Mouse (Mus musculus) ES-E14 (cell line): ENCODE results near the gene Adora3. TPM values are rescaled to one million over a fixed set of nuclear protein-coding genes. Genes with fewer than 3 reads are reported as not detected.

ENCODE experiments used
- DNase-seq: peaks from one replicate; pipeline ENCODE4 v3.0.0-alpha.2; 2013; ENCODE audit warnings: low read depth, low spot score
- H3K27ac ChIP-seq: 2 replicates; pipeline ENCODE4 v1.5.1; 2012; ENCODE audit warnings: low read depth, mild to moderate bottlenecking, low read length, moderate library complexity, mixed read lengths; ENCODE audit not compliant: poor library complexity, insufficient read depth, severe bottlenecking
- H3K36me3 ChIP-seq: 2 replicates; pipeline ENCODE4 v1.6.1; 2012; ENCODE audit warnings: mild to moderate bottlenecking, low read length, moderate library complexity, mixed read lengths; ENCODE audit not compliant: control insufficient read depth, poor library complexity, insufficient read depth, severe bottlenecking
- H3K4me1 ChIP-seq, 2 experiments: fragments of 150-350 bp in 1 of 2; sonication (generic) in 1 of 2; 2 replicates each; pipeline ENCODE4 v1.6.1; 2012; ENCODE audit warnings: low read length in 2 of 2, mild to moderate bottlenecking in 1 of 2, mixed read lengths in 1 of 2; ENCODE audit not compliant: control insufficient read depth in 2 of 2, insufficient read depth in 2 of 2, poor library complexity in 1 of 2
- H3K4me3 ChIP-seq, 2 experiments: fragments of 150-350 bp in 1 of 2; sonication (generic) in 1 of 2; 2 replicates each; pipeline ENCODE4 v1.5.1; 2012; ENCODE audit warnings: low read length in 2 of 2, low read depth in 1 of 2, mild to moderate bottlenecking in 1 of 2, mixed read lengths in 1 of 2; ENCODE audit not compliant: insufficient read depth in 1 of 2, poor library complexity in 1 of 2, severe bottlenecking in 1 of 2
- H3K9ac ChIP-seq: 2 replicates; pipeline ENCODE4 v1.6.1; 2012; ENCODE audit warnings: low read depth, mild to moderate bottlenecking, low read length, mixed read lengths; ENCODE audit not compliant: poor library complexity, insufficient read depth, severe bottlenecking
- H3K9me3 ChIP-seq: fragments of 150-350 bp; sonication (generic); 2 replicates; pipeline ENCODE4 v1.6.1; 2012; ENCODE audit warnings: low read depth, mild to moderate bottlenecking, low read length; ENCODE audit not compliant: control insufficient read depth, insufficient read depth
- CHD2 ChIP-seq: IDR thresholded peaks from 2 replicates; pipeline ENCODE4 v1.6.1; 2014; ENCODE audit warnings: mild to moderate bottlenecking, low read depth, low read length, inconsistent platforms
- HCFC1 ChIP-seq: IDR thresholded peaks from 2 replicates; pipeline ENCODE4 v1.6.1; 2012; ENCODE audit warnings: low read length, inconsistent platforms, borderline replicate concordance; ENCODE audit not compliant: insufficient read depth
- MAFK ChIP-seq: IDR thresholded peaks from 2 replicates; pipeline ENCODE4 v1.6.1; 2014; ENCODE audit warnings: mild to moderate bottlenecking, low read depth, low read length, inconsistent platforms; ENCODE audit not compliant: insufficient read depth
- ZC3H11A ChIP-seq: IDR thresholded peaks from 2 replicates; pipeline ENCODE4 v1.6.1; 2012; ENCODE audit warnings: low read depth, mild to moderate bottlenecking, inconsistent platforms, low read length, borderline replicate concordance
- ZNF384 ChIP-seq: IDR thresholded peaks from 2 replicates; pipeline ENCODE4 v1.6.1; 2012; ENCODE audit warnings: low read depth, low read length, inconsistent platforms
- in situ Hi-C, 2 experiments: fragments of 600-800 bp; cut with MboI; formaldehyde crosslinking; loops; one replicate each; pipeline ENCODE4 v1.15.1; 2025; ENCODE audit warnings: low sequenced_read_pairs in 2 of 2, inconsistent platforms in 1 of 2; ENCODE audit not compliant: unreplicated experiment in 2 of 2
- total RNA-seq: library from RNA; depleted of rRNA; stranded (reverse); fragments of 300-350 nt; gene quantifications from 2 replicates; pipeline ENCODE4 v1.2.3, GENCODE M21; 2012; rRNA removed

Adora3 gene
- not detected in 2 replicates for total RNA-seq

- in situ Hi-C loops, result no loop called here
- Histone ChIP-seq H3K4me1 (no peaks in the 10 kb centered on the region), H3K27ac (no peak within 1 kb of the TSS), H3K36me3 (no peaks in the 10 kb centered on the region), H3K9ac (no peak within 1 kb of the TSS), H3K9me3 (no peaks in the 10 kb centered on the region), H3K4me3 (no peak within 1 kb of the TSS)
- no peak for DNase-seq
- TF ChIP-seq HCFC1, result no peak
- TF ChIP-seq MAFK, result no peak
- TF ChIP-seq ZNF384, result no peak
- TF ChIP-seq ZC3H11A, result no peak
- no peak for TF ChIP-seq CHD2
Measured at GRCm38 (mm10) chr3:105870558-105870957, at the start of gene Adora3, which contains the start of gene Tmigd3. Adora3 (plus strand) TSS chr3:105870858. Tmigd3 (plus strand) TSS chr3:105870903.

GRCm38 (mm10) chr3:105821504-105821903, 49.2 kb upstream of the Adora3 start:
- Histone ChIP-seq H3K4me3 (no peak overlapping the region), H3K4me1 (peaks cover 6 to 10% of the 10 kb centered on the region in 2 experiments; a peak in 3 of 4 replicates), H3K9ac (no peak overlapping the region), H3K27ac (no peak overlapping the region), H3K9me3 (no peaks in the 10 kb centered on the region), H3K36me3 (no peaks in the 10 kb centered on the region)
- DNase-seq, result no peak
- in situ Hi-C loops, result no loop called here
- TF ChIP-seq HCFC1 (no peak), MAFK (no peak), CHD2 (no peak), ZNF384 (no peak), ZC3H11A (no peak)

GRCm38 (mm10) chr3:105823609-105824008, 47.0 kb upstream of the Adora3 start:
- DNase-seq, result no peak
- Histone ChIP-seq H3K36me3 (no peaks in the 10 kb centered on the region), H3K9ac (no peak overlapping the region), H3K9me3 (no peaks in the 10 kb centered on the region), H3K4me3 (no peak overlapping the region), H3K27ac (no peak overlapping the region), H3K4me1 (peaks cover 6 to 10% of the 10 kb centered on the region in 2 experiments; a peak in 3 of 4 replicates)
- TF ChIP-seq CHD2 (no peak), MAFK (no peak), HCFC1 (no peak), ZNF384 (no peak), ZC3H11A (no peak)
- in situ Hi-C loops, result no loop called here

- no peaks in the 10 kb centered on the region for H3K9me3 ChIP-seq
- H3K4me1 ChIP-seq, result peaks cover 6 to 10% of the 10 kb centered on the region in 2 experiments; a peak in 3 of 4 replicates
- no peak overlapping the region for H3K27ac ChIP-seq
- H3K4me3 ChIP-seq, result no peak overlapping the region
- TF ChIP-seq HCFC1 (no peak), CHD2 (no peak)
- H3K36me3 ChIP-seq, result no peaks in the 10 kb centered on the region
- DNase-seq, result no peak
- no peak overlapping the region for H3K9ac ChIP-seq
- in situ Hi-C loops, result no loop called here
Measured at GRCm38 (mm10) chr3:105824103-105824502, 46.6 kb upstream of the Adora3 start.

GRCm38 (mm10) chr3:105824704-105825103, 46.0 kb upstream of the Adora3 start:
- TF ChIP-seq ZC3H11A, result no peak
- no peak for TF ChIP-seq ZNF384
- TF ChIP-seq MAFK, result no peak
- TF ChIP-seq CHD2, result no peak
- no peak for TF ChIP-seq HCFC1
- no peaks in the 10 kb centered on the region for H3K36me3 ChIP-seq
- H3K27ac ChIP-seq, result no peak overlapping the region
- H3K4me1 ChIP-seq, result peaks cover 6 to 10% of the 10 kb centered on the region in 2 experiments; a peak in 3 of 4 replicates
- no peaks in the 10 kb centered on the region for H3K9me3 ChIP-seq
- H3K4me3 ChIP-seq, result no peak overlapping the region
- no peak for DNase-seq
- in situ Hi-C loops, result no loop called here
- no peak overlapping the region for H3K9ac ChIP-seq
